Comparison of ENCODE assay signal across 9 mouse cellular contexts in genomic region chr13:24481615-24482295, GRCm38 (mm10).
DNase-seq lines count a peak whose midpoint lies in the region; ATAC-seq and TF ChIP-seq lines count a peak whose summit lies in the region.
"Had no signal": no experiment of that assay in that cellular context is flagged by ENCODE, and none has a peak within 500 bp of the region (broad histone marks: within the 10 kb centered on the region; RNA-seq: fewer than 3 reads in every experiment).

No protein-coding gene starts in this region.

- no peak for TF ChIP-seq POLR2A in CH12.LX (IDR thresholded peaks at IDR 0.05; ENCODE audit: low read depth, low read length)
- TF ChIP-seq POLR2A in lung, adult 2 months (IDR thresholded peaks at IDR 0.05; ENCODE audit: borderline replicate concordance, extremely low read depth, low read depth, low read length): no peak

- 48% methylated on average over 10 of the region's 10 CpGs for WGBS in embryonic facial prominence, embryonic 13.5 days
- WGBS in heart, embryonic 16.5 days: 51% methylated on average over 10 of the region's 10 CpGs
- WGBS in lung, adult 2 months: 56% methylated on average over 10 of the region's 10 CpGs

- no peak overlapping the region for H3K4me3 ChIP-seq in CH12.LX (replicated peaks in 1 of 3; ENCODE audit: low read depth in 2 of 3, low read length in 2 of 3, poor library complexity in 1 of 3)
- H3K4me3 ChIP-seq in embryonic facial prominence, embryonic 13.5 days: no peak overlapping the region
- no peak overlapping the region for H3K4me3 ChIP-seq in heart, embryonic 16.5 days (ENCODE audit: low read length)
- H3K4me3 ChIP-seq in lung, adult 2 months (replicated peaks; ENCODE audit: extremely low read depth, low read depth, low read length): no peak overlapping the region
- H3K4me3 ChIP-seq: limb, embryonic 12.5 days had no signal

- peak; percentile 79 for DNase-seq in CH12.LX (ENCODE audit: extremely low read depth)
- DNase-seq in adrenal gland, postnatal 10 days: peak; percentile 59
- peak; percentile 65 for DNase-seq in kidney, postnatal 14 days
- peak; percentile 9 for DNase-seq in lung, adult 2 months
- DNase-seq in retina, adult 2 months (ENCODE audit: low read depth, low spot score): peak; percentile 44

- TF ChIP-seq CTCF in CH12.LX (conservative IDR thresholded peaks at IDR 0.05 in 1 of 2, IDR thresholded peaks at IDR 0.05 in 1 of 2; ENCODE audit: low read depth in 2 of 2, low read length in 2 of 2): peak; percentile 97 to 98
- TF ChIP-seq CTCF in lung, adult 2 months (IDR thresholded peaks at IDR 0.05; ENCODE audit: insufficient read depth, low read length): peak; percentile 73

- peak; percentile 100 for TF ChIP-seq RAD21 in CH12.LX (IDR thresholded peaks at IDR 0.05; ENCODE audit: low read depth, low read length)

- H3K9me3 ChIP-seq in CH12.LX (replicated peaks; ENCODE audit: low read length): no peaks in the 10 kb centered on the region
- H3K9me3 ChIP-seq in embryonic facial prominence, embryonic 13.5 days: no peaks in the 10 kb centered on the region
- no peaks in the 10 kb centered on the region for H3K9me3 ChIP-seq in heart, embryonic 16.5 days (replicated peaks; ENCODE audit: control insufficient read depth, low read length)
- H3K9me3 ChIP-seq: limb, embryonic 12.5 days had no signal

- no peaks in the 10 kb centered on the region for H3K79me2 ChIP-seq in CH12.LX (replicated peaks; ENCODE audit: control insufficient read depth, extremely low read depth, insufficient read depth, poor library complexity, severe bottlenecking)

- H3K4me2 ChIP-seq in CH12.LX (ENCODE audit: insufficient read depth, low read depth, poor library complexity, severe bottlenecking): no peak overlapping the region; the same call in 1 of the 2 replicates
- no peak overlapping the region for H3K4me2 ChIP-seq in embryonic facial prominence, embryonic 13.5 days
- H3K4me2 ChIP-seq in heart, embryonic 16.5 days (ENCODE audit: low read depth, low read length): no peak overlapping the region
- H3K4me2 ChIP-seq: limb, embryonic 12.5 days had no signal

- no peak overlapping the region for H3K27ac ChIP-seq in CH12.LX (ENCODE audit: insufficient read depth, low read depth)
- no peak overlapping the region for H3K27ac ChIP-seq in embryonic facial prominence, embryonic 13.5 days
- peak overlapping the region; percentile 45; the same call in 1 of the 2 replicates for H3K27ac ChIP-seq in heart, embryonic 16.5 days (ENCODE audit: low read length)
- H3K27ac ChIP-seq: limb, embryonic 12.5 days had no signal

- H3K27me3 ChIP-seq in CH12.LX (replicated peaks): no peaks in the 10 kb centered on the region
- no peaks in the 10 kb centered on the region for H3K27me3 ChIP-seq in embryonic facial prominence, embryonic 13.5 days
- H3K27me3 ChIP-seq in heart, embryonic 16.5 days (ENCODE audit: control insufficient read depth, insufficient read depth, low read length): no peaks in the 10 kb centered on the region
- H3K27me3 ChIP-seq: limb, embryonic 12.5 days had no signal

- peak; percentile 69; the same call in 1 of the 2 replicates for ATAC-seq in embryonic facial prominence, embryonic 13.5 days (ENCODE audit: insufficient number of reproducible peaks, insufficient read depth, low FRiP score, low TSS enrichment, low read depth)
- ATAC-seq in heart, embryonic 16.5 days (replicated peaks; ENCODE audit: extremely low read depth, insufficient read depth, low FRiP score): peak; percentile 58
- no peak for ATAC-seq in erythroblast, adult 5-6 weeks (replicated peaks; ENCODE audit: low FRiP score, poor library complexity, severe bottlenecking)

- dilution Hi-C loops in CH12.LX (cut with MboI; ENCODE audit: extremely low pct_ligation_motif_present, extremely low pct_unique_long_range_greater_than_20kb, low sequenced_read_pairs): no loop called here

- H3K36me3 ChIP-seq in CH12.LX (replicated peaks in 1 of 2; ENCODE audit: control insufficient read depth in 1 of 2, insufficient read depth in 1 of 2, low read length in 1 of 2): no peaks in the 10 kb centered on the region
- H3K36me3 ChIP-seq in embryonic facial prominence, embryonic 13.5 days: no peaks in the 10 kb centered on the region
- H3K36me3 ChIP-seq in heart, embryonic 16.5 days (ENCODE audit: control insufficient read depth, insufficient read depth): no peaks in the 10 kb centered on the region
- H3K36me3 ChIP-seq: limb, embryonic 12.5 days had no signal

- TF ChIP-seq EP300 in CH12.LX (IDR thresholded peaks at IDR 0.05; ENCODE audit: low read length): no peak

- in situ Hi-C loops in CH12.LX (cut with MboI; ENCODE audit: low pct_ligation_motif_present, low pct_unique_long_range_greater_than_20kb, low sequenced_read_pairs): loop anchor here (10.0 to 25.0 kb wide), 3 partner anchors 147 to 506 kb away; no protein-coding TSS in a partner anchor

- no peak overlapping the region for H3K9ac ChIP-seq in CH12.LX (ENCODE audit: insufficient read depth, low read depth)
- H3K9ac ChIP-seq in embryonic facial prominence, embryonic 13.5 days: no peak overlapping the region
- H3K9ac ChIP-seq in heart, embryonic 16.5 days (ENCODE audit: low read length): no peak overlapping the region
- H3K9ac ChIP-seq: limb, embryonic 12.5 days had no signal

- H3K4me1 ChIP-seq in CH12.LX (ENCODE audit: control insufficient read depth in 1 of 2, insufficient read depth in 2 of 2): peaks cover 7 to 73% of the 10 kb centered on the region in 2 experiments
- H3K4me1 ChIP-seq in embryonic facial prominence, embryonic 13.5 days: no peaks in the 10 kb centered on the region
- H3K4me1 ChIP-seq in heart, embryonic 16.5 days (ENCODE audit: control insufficient read depth, insufficient read depth, low read length): peaks cover 20% of the 10 kb centered on the region
- H3K4me1 ChIP-seq in lung, adult 2 months (ENCODE audit: control insufficient read depth, insufficient read depth, low read length): no peaks in the 10 kb centered on the region
- H3K4me1 ChIP-seq: limb, embryonic 12.5 days had no signal

TF ChIP-seq in CH12.LX, 34 proteins besides CTCF, POLR2A, EP300 and RAD21:
- TF ChIP-seq JUN (IDR thresholded peaks at IDR 0.05; ENCODE audit: insufficient read depth, low read depth, low read length) (no peak), NRF1 (IDR thresholded peaks at IDR 0.05; ENCODE audit: low read depth, low read length) (no peak), SMC3 (IDR thresholded peaks at IDR 0.05; ENCODE audit: low read depth, low read length) (peak; percentile 97), SIN3A (IDR thresholded peaks at IDR 0.05; ENCODE audit: low read length) (no peak), ZNF384 (IDR thresholded peaks at IDR 0.05; ENCODE audit: low read depth, low read length) (peak; percentile 10; the same call in 1 of the 2 replicates), MEF2A (IDR thresholded peaks at IDR 0.05; ENCODE audit: borderline replicate concordance, low read depth, low read length) (no peak), ZC3H11A (IDR thresholded peaks at IDR 0.05; ENCODE audit: low read depth, low read length) (peak; percentile 74)

Comparison
In these comparisons a context has a peak if more than half of its experiments do, and no peak if none do; other contexts are left out.
1. DNase-seq: peak in every context shown above with its lines; median percentile 79 in CH12.LX; 65 in kidney, postnatal 14 days; 59 in adrenal gland, postnatal 10 days; 44 in retina, adult 2 months; 9 in lung, adult 2 months.